ENCODE assay signal across 19 mouse cellular contexts in the genomic region with DNA sequence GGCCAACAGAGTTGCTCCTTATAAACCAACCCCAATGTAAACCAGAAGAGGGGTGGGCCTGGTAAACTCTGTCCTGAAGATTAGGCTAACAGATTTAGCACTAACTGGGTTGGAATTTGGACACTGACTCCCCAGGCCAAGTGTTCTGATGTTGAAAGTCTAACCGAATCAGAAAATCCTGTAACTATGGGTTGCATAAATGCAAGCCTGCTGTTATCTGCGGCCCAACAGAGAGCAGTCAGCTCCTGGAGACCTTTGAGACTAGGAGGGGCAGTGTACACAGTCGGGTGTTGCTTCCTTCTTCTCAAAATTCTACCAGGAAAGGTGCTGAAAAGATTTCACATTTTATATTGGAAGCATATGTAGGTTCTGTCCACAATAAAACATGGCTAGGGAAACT. TPM values are rescaled to one million over a fixed set of nuclear protein-coding genes. Genes with fewer than 3 reads are reported as not detected.
A peak's percentile ranks its signal among the peaks of the same experiment; 100 is the strongest.
DNase-seq lines count a peak whose midpoint lies in the region; ATAC-seq and TF ChIP-seq lines count a peak whose summit lies in the region.
"Had no signal": no experiment of that assay in that cellular context is flagged by ENCODE, and none has a peak within 500 bp of the region (broad histone marks: within the 10 kb centered on the region; RNA-seq: fewer than 3 reads in every experiment).

No protein-coding gene starts in this region.

- 37% methylated on average over 3 of the region's 3 CpGs for WGBS in kidney, adult 2 months
- 53% methylated on average over 3 of the region's 3 CpGs for WGBS in intestine, embryonic 15.5 days
- 60% methylated on average over 3 of the region's 3 CpGs for WGBS in stomach, embryonic 15.5 days
- WGBS in hindbrain, embryonic 16.5 days, result 88% methylated on average over 3 of the region's 3 CpGs
- WGBS in forebrain, embryonic 15.5 days, result 90% methylated on average over 3 of the region's 3 CpGs
- 77% methylated on average over 3 of the region's 3 CpGs for WGBS in heart, embryonic 11.5 days (ENCODE audit: insufficient replicate concordance)

- no peak overlapping the region for H3K4me3 ChIP-seq in kidney, adult 2 months (ENCODE audit: insufficient read depth, low read depth, low read length)
- no peak overlapping the region for H3K4me3 ChIP-seq in intestine, embryonic 15.5 days (replicated peaks)
- H3K4me3 ChIP-seq in stomach, embryonic 15.5 days (replicated peaks), result no peak overlapping the region
- no peak overlapping the region for H3K4me3 ChIP-seq in hindbrain, embryonic 16.5 days (ENCODE audit: low read length)
- no peak overlapping the region for H3K4me3 ChIP-seq in forebrain, embryonic 15.5 days
- H3K4me3 ChIP-seq in heart, embryonic 11.5 days (ENCODE audit: low read depth, low read length), result no peak overlapping the region
- H3K4me3 ChIP-seq: heart, embryonic 10.5 days; hindbrain, embryonic 15.5 days; left cerebral cortex, adult 2 months; limb, embryonic 12.5 days; midbrain, embryonic 12.5 days had no signal

- peak overlapping the region; percentile 33 for H3K4me2 ChIP-seq in intestine, embryonic 15.5 days (replicated peaks)
- H3K4me2 ChIP-seq in stomach, embryonic 15.5 days, result no peak overlapping the region
- no peak overlapping the region for H3K4me2 ChIP-seq in hindbrain, embryonic 16.5 days (ENCODE audit: low read length)
- H3K4me2 ChIP-seq in forebrain, embryonic 15.5 days (replicated peaks), result no peak overlapping the region
- no peak overlapping the region for H3K4me2 ChIP-seq in heart, embryonic 11.5 days
- H3K4me2 ChIP-seq: hindbrain, embryonic 15.5 days; limb, embryonic 12.5 days; midbrain, embryonic 12.5 days had no signal

- no peak for TF ChIP-seq POLR2A in kidney, adult 2 months (IDR thresholded peaks at IDR 0.05; ENCODE audit: low read depth, low read length)

- ATAC-seq in intestine, embryonic 15.5 days, result peak; percentile 80
- ATAC-seq in stomach, embryonic 15.5 days (ENCODE audit: insufficient read depth, low FRiP score, low read depth), result peak; percentile 74; the same call in 1 of the 2 replicates
- no peak for ATAC-seq in hindbrain, embryonic 16.5 days
- no peak for ATAC-seq in forebrain, embryonic 15.5 days (replicated peaks)
- no peak for ATAC-seq in heart, embryonic 11.5 days (replicated peaks; ENCODE audit: insufficient number of reproducible peaks, low FRiP score, low TSS enrichment)
- ATAC-seq: activated CD4-positive, CD25-positive, alpha-beta regulatory T cell, adult 4 months; forebrain, embryonic 16.5 days had no signal

- peaks cover 25% of the 10 kb centered on the region for H3K36me3 ChIP-seq in kidney, adult 2 months (ENCODE audit: control insufficient read depth, insufficient read depth, low read length)
- no peaks in the 10 kb centered on the region for H3K36me3 ChIP-seq in intestine, embryonic 15.5 days
- no peaks in the 10 kb centered on the region for H3K36me3 ChIP-seq in stomach, embryonic 15.5 days
- H3K36me3 ChIP-seq in hindbrain, embryonic 16.5 days (ENCODE audit: control insufficient read depth, insufficient read depth, low read length), result no peaks in the 10 kb centered on the region
- H3K36me3 ChIP-seq in forebrain, embryonic 15.5 days, result no peaks in the 10 kb centered on the region
- no peaks in the 10 kb centered on the region for H3K36me3 ChIP-seq in heart, embryonic 11.5 days (ENCODE audit: control insufficient read depth, insufficient read depth, low read length)
- H3K36me3 ChIP-seq: heart, embryonic 10.5 days; hindbrain, embryonic 15.5 days; limb, embryonic 12.5 days; midbrain, embryonic 12.5 days had no signal

- no peaks in the 10 kb centered on the region for H3K9me3 ChIP-seq in intestine, embryonic 15.5 days
- no peaks in the 10 kb centered on the region for H3K9me3 ChIP-seq in stomach, embryonic 15.5 days
- H3K9me3 ChIP-seq in hindbrain, embryonic 16.5 days (ENCODE audit: control insufficient read depth, low read length), result no peaks in the 10 kb centered on the region
- no peaks in the 10 kb centered on the region for H3K9me3 ChIP-seq in forebrain, embryonic 15.5 days
- no peaks in the 10 kb centered on the region for H3K9me3 ChIP-seq in heart, embryonic 11.5 days (replicated peaks; ENCODE audit: control insufficient read depth, low read length)
- H3K9me3 ChIP-seq: heart, embryonic 10.5 days; hindbrain, embryonic 15.5 days; limb, embryonic 12.5 days; midbrain, embryonic 12.5 days had no signal

- no peaks in the 10 kb centered on the region for H3K27me3 ChIP-seq in kidney, adult 2 months (replicated peaks; ENCODE audit: control insufficient read depth, insufficient read depth, low read length)
- H3K27me3 ChIP-seq in intestine, embryonic 15.5 days (replicated peaks), result no peaks in the 10 kb centered on the region
- H3K27me3 ChIP-seq in stomach, embryonic 15.5 days (replicated peaks), result no peaks in the 10 kb centered on the region
- H3K27me3 ChIP-seq in hindbrain, embryonic 16.5 days (replicated peaks; ENCODE audit: control insufficient read depth, insufficient read depth, low read length), result no peaks in the 10 kb centered on the region
- H3K27me3 ChIP-seq in forebrain, embryonic 15.5 days, result no peaks in the 10 kb centered on the region
- H3K27me3 ChIP-seq in heart, embryonic 11.5 days (ENCODE audit: control insufficient read depth, insufficient read depth, low read length), result no peaks in the 10 kb centered on the region
- H3K27me3 ChIP-seq: hindbrain, embryonic 15.5 days; limb, embryonic 12.5 days; midbrain, embryonic 12.5 days had no signal

- H3K4me1 ChIP-seq in kidney, adult 2 months (ENCODE audit: control insufficient read depth, insufficient read depth, low read length), result peaks cover 59% of the 10 kb centered on the region
- H3K4me1 ChIP-seq in intestine, embryonic 15.5 days (replicated peaks), result peaks cover 4% of the 10 kb centered on the region; the same call in 1 of the 2 replicates
- H3K4me1 ChIP-seq in stomach, embryonic 15.5 days, result no peaks in the 10 kb centered on the region
- H3K4me1 ChIP-seq in hindbrain, embryonic 16.5 days (ENCODE audit: control insufficient read depth, insufficient read depth, low read depth, low read length), result no peaks in the 10 kb centered on the region
- H3K4me1 ChIP-seq in forebrain, embryonic 15.5 days, result no peaks in the 10 kb centered on the region
- H3K4me1 ChIP-seq in heart, embryonic 11.5 days (ENCODE audit: control insufficient read depth, insufficient read depth, low read length), result no peaks in the 10 kb centered on the region
- H3K4me1 ChIP-seq: hindbrain, embryonic 15.5 days; limb, embryonic 12.5 days; midbrain, embryonic 12.5 days had no signal

- DNase-seq in kidney, adult 2 months, result peak; percentile 71
- DNase-seq in kidney, postnatal 4 days, result no peak
- DNase-seq in kidney, postnatal 25 days, result peak; percentile 32 to 69
- DNase-seq: cerebellum, postnatal 14 days; gastrocnemius, postnatal 10 days; right cerebral cortex, adult 18-20 months had no signal

- H3K27ac ChIP-seq in kidney, adult 2 months (ENCODE audit: insufficient read depth, low read depth, low read length), result peak overlapping the region; percentile 73
- peak overlapping the region; percentile 73 for H3K27ac ChIP-seq in intestine, embryonic 15.5 days
- H3K27ac ChIP-seq in stomach, embryonic 15.5 days, result peak overlapping the region; percentile 61
- no peak overlapping the region for H3K27ac ChIP-seq in hindbrain, embryonic 16.5 days (ENCODE audit: low read depth, low read length)
- H3K27ac ChIP-seq in forebrain, embryonic 15.5 days (replicated peaks), result no peak overlapping the region
- no peak overlapping the region for H3K27ac ChIP-seq in heart, embryonic 11.5 days (ENCODE audit: low read depth, low read length)
- H3K27ac ChIP-seq: heart, embryonic 10.5 days; hindbrain, embryonic 15.5 days; left cerebral cortex, adult 2 months; limb, embryonic 12.5 days; macrophage; midbrain, embryonic 12.5 days had no signal

- no peak for TF ChIP-seq CTCF in kidney, adult 2 months (conservative IDR thresholded peaks at IDR 0.05; ENCODE audit: insufficient read depth, insufficient read length, low read depth, low read length)

- no peak overlapping the region for H3K9ac ChIP-seq in intestine, embryonic 15.5 days
- no peak overlapping the region for H3K9ac ChIP-seq in stomach, embryonic 15.5 days
- H3K9ac ChIP-seq in hindbrain, embryonic 16.5 days (ENCODE audit: low read depth, low read length), result no peak overlapping the region
- H3K9ac ChIP-seq in forebrain, embryonic 15.5 days (replicated peaks), result no peak overlapping the region
- no peak overlapping the region for H3K9ac ChIP-seq in heart, embryonic 11.5 days (ENCODE audit: low read depth, low read length)
- H3K9ac ChIP-seq: hindbrain, embryonic 15.5 days; limb, embryonic 12.5 days; midbrain, embryonic 12.5 days had no signal

RNA-seq across cellular contexts. Expression of gene 9130230L23Rik, which starts 39.8 kb away (rescaled TPM):
- 0.22 and 0.26 TPM in 2 replicates for polyA plus RNA-seq in kidney, adult 2 months (2012; rRNA removed)
- 1.6 and 2.4 TPM in 2 replicates for polyA plus RNA-seq in intestine, embryonic 15.5 days (2015; fragmentation: Nextera tagmentation; extraction: Ambion mirVana)
- polyA plus RNA-seq in stomach, embryonic 15.5 days (2015; fragmentation: Nextera tagmentation; extraction: Ambion mirVana), result 2.2 and 3.2 TPM in 2 replicates
- 0.12 and 0.14 TPM in 2 replicates for polyA plus RNA-seq in hindbrain, embryonic 16.5 days (2015; fragmentation: Nextera tagmentation; extraction: Ambion mirVana)
- polyA plus RNA-seq in forebrain, embryonic 15.5 days (2015; fragmentation: Nextera tagmentation; extraction: Ambion mirVana), result 0.15 TPM in 1 of 2 replicates, not detected in the other
- polyA plus RNA-seq in heart, embryonic 11.5 days (2014; fragmentation: Nextera tagmentation; extraction: Ambion mirVana), result 0.29 TPM in 1 of 2 replicates, not detected in the other
- polyA plus RNA-seq: forebrain, embryonic 16.5 days; hindbrain, embryonic 15.5 days; limb, embryonic 12.5 days; macrophage; midbrain, embryonic 12.5 days had no signal

Comparison
In these comparisons a context has a peak if more than half of its experiments do, and no peak if none do; other contexts are left out.
1. DNase-seq: peak in kidney, adult 2 months (single experiment) and kidney, postnatal 25 days (2 of 2); none in kidney, postnatal 4 days (0 of 2).
2. H3K27ac ChIP-seq: peak in kidney, adult 2 months (single experiment), intestine, embryonic 15.5 days (single experiment) and stomach, embryonic 15.5 days (single experiment); none in hindbrain, embryonic 16.5 days (single experiment), forebrain, embryonic 15.5 days (single experiment) and heart, embryonic 11.5 days (single experiment).
3. ATAC-seq: peak in intestine, embryonic 15.5 days (single experiment) and stomach, embryonic 15.5 days (single experiment); none in hindbrain, embryonic 16.5 days (single experiment), forebrain, embryonic 15.5 days (single experiment) and heart, embryonic 11.5 days (single experiment).